Mouse (Mus musculus) testis, postnatal 10 days (tissue): ENCODE measurements around the gene Bach2.

ENCODE experiments used
- DNase-seq: peaks from one replicate; pipeline ENCODE4 v3.0.0; 2021; ENCODE audit warnings: low spot score

The Bach2 gene

DNA sequence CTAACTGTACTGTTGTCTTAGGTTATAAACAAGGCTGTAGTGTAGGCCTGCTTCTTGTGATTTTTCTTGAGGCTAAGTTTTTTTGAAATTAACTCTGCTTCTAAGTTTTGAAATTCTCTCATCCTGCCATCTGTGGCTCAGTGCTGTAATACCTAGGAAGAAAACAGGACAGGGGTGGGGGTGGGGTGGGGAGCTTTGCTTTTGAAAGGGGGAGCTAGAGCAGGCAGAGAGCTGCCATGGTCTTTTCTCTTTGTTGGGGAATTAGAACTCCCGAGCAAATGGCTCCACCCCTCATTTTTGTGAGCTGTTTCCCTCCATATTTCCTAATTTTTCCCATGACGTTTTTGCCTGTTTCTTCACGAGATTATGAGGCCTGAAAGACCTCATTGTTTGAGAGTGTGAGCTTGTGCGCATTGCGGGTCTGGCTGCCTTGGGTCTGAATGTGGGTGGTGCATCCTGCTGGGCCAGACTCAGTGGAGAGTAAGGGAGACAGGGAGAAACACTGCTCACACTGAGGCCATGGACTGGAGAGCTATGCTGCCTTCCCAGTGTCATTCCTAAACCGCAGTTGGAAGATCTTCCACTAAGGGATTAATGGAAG lies 58.6 kb downstream of the Bach2 start:
- no peak for DNase-seq

DNA sequence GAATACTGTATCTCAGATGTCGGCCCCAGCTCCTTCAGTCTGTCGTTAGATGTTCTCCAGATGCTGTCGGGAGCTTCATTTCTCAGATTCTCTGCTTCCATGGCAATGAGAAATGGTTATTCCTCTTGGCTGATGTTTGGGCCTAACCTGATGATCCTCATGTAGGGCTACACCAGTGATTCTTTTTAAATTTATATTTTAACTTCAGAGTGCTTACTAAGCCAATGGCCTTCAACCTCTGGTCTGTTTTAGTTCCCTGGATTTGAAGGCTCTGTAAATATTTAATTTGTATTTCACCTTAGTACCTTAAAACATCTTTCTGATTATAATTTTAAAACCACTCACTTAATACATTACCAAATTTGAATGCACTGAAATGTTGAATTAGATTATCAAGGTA lies 60.6 kb downstream of the Bach2 start:
- no peak for DNase-seq

- no peak for DNase-seq
Measured at GRCm38 (mm10) chr4:32299970-32300369, 61.4 kb downstream of the Bach2 start.

DNA sequence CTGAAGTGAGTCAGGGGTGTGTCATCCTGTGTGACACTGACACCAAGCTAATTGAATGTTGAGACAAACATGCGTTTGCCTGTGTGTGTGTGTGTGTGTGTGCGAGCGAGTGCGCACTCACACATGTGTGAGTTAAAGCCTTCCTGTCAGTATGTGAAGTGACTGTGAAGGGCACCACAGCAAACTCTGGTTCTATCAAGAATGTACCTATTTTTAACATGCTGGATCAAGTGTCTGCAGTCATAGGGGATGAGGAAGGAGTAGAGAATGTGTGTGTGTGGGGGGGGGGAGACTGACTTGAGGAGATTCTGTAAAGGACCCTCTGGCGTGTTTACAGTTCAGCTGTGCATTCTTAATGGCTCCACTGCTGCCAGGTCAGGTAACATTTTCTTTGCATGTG lies 64.1 kb downstream of the Bach2 start:
- DNase-seq = no peak

- no peak for DNase-seq
Measured at GRCm38 (mm10) chr4:32303076-32303475, 64.5 kb downstream of the Bach2 start.

DNA sequence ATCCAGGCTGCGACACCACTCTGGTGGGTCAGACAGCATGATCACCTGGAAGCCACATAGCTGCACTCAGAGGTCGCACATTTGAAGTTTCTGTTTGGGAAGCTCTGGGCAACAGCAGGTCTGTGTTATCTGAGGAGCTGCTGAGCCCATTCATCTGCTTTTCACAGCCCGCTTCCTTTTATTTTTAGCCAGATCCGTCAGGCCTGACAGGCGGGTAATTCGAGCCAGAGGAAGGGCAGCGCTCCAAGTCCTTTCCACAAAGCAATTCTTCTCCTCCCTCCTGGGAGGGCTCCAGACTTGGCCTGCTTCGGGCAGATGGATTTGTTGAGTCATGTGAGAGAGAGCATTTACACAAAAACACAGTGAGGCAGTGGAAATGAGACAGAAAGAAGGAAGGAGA lies 65.1 kb downstream of the Bach2 start:
- DNase-seq = peak; percentile 82

DNA sequence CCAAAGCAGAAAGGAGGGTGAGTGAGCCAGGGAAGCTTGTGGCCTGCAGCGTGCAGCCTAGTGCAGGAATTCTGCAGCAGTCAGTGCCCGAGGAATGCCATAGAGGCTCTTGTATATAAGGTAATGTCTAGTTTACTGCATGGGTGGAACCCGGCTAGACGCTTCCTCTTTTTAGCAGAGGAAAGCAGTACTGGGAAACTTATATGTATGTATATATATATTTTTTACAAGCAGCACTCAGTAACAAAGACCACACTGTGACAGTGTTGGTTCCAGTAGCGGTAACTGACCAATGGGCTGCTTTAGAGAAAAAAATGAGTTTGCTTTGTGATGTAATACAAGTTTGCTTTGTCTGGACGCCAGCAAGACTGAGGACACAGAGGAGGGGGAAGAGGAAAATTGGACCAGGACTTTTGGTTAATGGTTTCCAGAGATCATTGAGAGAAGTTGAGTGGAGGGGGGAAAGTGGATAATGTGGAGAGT lies 65.7 kb downstream of the Bach2 start:
- no peak for DNase-seq

- DNase-seq = no peak
Measured at GRCm38 (mm10) chr4:32305036-32305615, 66.5 kb downstream of the Bach2 start.

- no peak for DNase-seq
Measured at GRCm38 (mm10) chr4:32305683-32306082, 67.1 kb downstream of the Bach2 start.

DNA sequence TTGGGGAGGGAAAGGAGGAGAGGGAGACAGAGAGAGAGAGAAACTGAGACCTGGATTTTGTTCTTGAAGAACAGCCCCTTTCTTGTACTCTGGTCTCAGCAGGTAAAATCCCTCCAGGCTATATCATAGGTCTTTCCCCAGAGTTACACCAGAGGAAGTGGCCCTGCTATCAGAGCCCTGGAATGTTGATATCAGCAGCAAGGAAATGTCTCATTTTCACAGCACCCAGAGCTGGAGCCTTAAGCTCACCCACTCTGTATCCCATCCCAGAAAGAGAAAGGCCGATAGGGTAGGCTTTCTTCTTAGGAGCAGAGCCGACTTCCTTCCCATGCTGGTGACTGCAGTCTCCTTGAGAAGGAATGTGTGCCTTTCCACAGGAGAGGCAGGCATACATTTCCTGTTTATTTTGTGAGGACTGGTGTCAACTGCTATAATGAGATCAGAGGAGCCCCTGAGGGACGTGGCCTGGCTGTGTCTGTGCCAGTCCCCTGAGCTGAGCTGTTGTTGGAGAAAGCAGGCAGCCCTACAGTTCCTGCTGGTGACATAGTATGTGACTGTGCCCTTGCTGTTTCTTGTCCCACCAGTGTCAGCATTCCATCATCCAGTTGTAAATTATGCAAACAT lies 67.7 kb downstream of the Bach2 start:
- DNase-seq = no peak

DNA sequence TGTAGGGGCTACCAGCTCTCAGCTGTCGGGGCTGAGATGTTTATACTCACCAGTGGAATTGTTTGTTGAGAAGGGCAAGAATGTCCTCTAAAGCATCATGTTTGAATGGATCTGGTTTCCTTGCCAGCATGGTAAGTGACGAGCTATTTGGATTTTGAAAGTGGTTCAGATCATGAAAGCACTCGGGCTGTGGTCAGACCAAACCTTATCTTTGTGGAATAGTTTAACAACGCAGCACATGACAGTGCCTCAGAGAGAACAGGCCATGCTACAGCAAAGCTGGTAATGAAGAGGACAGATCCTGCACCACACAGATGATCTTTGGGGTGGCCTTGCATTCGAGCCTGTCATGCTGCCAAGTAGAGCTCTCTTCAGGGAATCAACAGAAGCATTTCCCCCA lies 68.6 kb downstream of the Bach2 start:
- DNase-seq = no peak

DNA sequence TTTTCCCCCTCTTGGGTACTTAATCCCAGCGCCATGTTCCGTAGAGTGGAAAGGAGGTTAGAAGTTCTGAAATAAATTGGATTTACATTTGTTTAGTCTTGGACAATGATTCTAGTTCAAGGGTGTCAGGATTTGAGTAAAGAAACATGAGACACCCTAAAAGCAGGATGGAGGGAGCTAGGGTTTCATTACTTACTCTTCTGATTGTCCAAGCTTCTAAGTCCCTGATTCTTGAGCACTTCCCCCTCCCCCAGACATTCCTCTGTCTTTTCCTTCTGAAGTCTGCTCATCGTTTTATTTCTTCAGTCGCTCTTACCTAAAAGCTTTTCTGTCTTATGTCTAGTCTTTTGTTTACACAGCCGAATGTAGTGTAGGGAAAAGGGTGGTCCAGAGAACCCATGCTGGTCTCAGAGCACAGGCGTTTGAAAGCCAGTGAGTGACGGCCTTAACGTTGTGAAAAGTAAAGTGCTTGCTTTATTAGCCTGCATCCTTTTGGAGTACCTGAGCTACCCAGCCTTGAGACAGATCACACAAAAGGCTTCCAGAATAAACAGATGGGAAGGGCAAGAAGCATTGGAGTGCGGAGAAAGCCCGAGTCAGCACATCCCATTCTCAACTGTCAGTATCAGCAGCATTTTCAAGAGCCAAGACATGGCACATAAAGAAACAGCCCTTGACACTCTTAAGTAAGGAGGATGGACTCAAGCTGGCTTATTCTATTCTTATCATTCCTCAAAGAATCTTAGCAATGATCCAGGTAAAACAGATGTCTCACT lies 73.8 kb downstream of the Bach2 start:
- DNase-seq = no peak

DNA sequence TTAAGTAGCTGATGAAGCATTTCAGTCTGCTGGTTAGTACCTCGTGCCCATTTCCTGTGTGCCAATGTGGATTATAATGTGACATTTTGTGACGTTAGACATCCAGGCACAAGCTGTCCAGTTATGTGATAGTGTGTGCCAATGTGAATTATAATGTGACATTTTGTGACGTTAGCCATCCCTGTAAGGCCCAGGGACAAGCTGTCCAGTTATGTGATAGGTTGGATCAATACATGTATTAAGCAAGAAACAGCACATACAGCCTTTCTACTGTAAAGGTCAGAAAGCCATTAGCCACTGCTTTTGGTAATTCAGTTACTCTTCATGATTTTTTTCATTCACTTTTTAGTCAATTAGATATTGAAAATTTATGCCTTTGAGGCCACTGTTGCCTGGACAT lies 76.3 kb downstream of the Bach2 start:
- no peak for DNase-seq

GRCm38 (mm10) chr4:32318608-32319007 lies 80.0 kb downstream of the Bach2 start:
- DNase-seq = no peak

DNA sequence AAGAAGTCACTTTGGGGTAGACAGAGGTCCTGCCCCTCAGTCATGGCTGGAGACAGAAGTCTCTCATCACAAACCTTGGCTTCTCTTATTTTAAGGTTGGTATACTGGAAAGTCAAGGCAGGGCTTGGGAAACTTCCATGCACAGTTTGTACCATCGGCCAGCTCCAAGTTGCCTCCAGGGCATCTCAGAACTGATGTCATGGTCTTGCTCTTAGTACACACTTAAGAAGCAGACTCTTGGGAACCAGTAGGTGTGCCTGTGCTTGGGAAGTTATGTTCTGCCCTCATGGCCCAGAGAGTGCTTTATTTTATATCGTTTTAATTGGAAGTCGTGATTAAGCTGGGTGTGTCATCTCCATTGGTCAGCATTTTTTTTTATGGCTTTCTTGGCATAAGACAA lies 80.7 kb downstream of the Bach2 start:
- DNase-seq = no peak

GRCm38 (mm10) chr4:32320039-32320438 lies 81.4 kb downstream of the Bach2 start:
- no peak for DNase-seq

DNA sequence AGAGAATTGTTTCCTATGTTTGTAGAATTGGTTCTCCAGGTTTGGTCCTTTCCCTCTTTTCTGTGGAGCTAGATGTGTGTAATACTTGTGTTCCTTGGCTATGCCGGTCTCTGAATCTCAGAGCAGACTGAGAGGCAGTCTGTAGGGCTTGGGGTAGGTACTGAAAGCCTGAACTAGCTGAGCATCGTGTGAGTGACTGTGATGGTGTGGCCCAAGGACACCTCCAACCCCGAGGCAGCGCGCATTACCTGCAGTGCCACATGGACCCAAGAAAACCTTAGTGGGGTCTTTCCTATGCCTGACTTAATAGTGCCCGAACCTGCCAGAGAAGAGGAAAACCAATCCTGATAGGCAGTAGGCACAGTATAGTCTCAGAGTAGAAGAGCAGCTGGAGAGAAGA lies 85.5 kb downstream of the Bach2 start:
- no peak for DNase-seq

DNA sequence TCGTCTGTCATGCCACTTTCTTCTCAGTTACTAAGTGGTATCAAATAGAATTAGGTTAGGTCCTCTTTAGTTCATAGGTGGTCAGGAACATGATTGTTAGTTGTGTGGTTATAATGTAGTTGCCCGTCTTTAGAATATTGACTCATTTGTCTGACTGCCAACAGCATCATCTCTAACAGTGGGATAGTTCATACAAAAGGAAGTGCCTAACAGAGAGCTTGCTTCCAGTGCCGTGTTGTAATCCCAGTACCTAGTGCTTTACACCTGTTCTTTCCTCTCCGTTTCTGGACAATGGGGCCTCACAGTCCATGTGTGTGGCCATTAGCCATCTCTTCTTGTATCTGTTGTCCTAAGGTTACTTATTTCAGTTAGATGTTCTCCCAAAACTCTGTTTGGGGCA lies 86.4 kb downstream of the Bach2 start:
- no peak for DNase-seq

DNA sequence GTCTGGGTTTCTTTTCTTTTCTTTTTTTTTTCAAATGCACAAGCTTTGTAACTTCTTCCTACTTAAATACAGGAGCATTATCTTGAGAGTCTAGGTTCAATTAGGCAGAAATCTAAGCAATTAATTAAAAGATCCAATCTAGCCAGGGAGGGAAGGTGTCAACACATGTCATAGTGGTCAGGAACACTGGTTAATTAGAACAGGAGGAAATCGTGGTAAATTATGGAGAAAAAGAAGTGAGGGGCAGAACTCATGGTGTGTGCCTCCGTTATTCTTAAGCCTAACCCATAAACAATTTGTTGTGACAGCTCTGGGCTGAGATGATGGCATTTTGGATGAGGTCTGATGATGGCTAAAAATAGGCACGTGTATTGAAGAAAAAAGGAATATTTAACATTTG lies 87.0 kb downstream of the Bach2 start:
- no peak for DNase-seq

GRCm38 (mm10) chr4:32326279-32326678 lies 87.7 kb downstream of the Bach2 start:
- no peak for DNase-seq

DNA sequence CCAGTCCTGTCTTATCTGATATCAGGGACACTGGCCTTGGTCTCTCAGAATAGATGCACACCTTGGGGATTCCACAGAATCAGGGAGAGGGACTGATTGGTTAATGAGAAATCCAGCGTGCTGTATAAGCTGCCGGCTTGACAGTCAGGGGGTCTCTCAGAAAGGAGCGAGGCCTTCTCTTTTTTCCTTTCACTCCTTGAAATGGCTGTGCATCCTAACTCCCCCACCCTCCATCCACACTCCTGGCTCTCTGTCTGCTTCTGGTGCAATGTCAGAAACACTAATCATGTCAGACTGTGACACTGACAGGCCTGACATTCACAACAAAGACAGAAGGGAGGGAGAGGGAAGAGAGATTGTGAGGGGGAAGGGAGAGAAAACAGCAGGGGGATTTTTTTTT lies 88.3 kb downstream of the Bach2 start:
- no peak for DNase-seq

GRCm38 (mm10) chr4:32327626-32328025 lies 89.0 kb downstream of the Bach2 start:
- no peak for DNase-seq

DNA sequence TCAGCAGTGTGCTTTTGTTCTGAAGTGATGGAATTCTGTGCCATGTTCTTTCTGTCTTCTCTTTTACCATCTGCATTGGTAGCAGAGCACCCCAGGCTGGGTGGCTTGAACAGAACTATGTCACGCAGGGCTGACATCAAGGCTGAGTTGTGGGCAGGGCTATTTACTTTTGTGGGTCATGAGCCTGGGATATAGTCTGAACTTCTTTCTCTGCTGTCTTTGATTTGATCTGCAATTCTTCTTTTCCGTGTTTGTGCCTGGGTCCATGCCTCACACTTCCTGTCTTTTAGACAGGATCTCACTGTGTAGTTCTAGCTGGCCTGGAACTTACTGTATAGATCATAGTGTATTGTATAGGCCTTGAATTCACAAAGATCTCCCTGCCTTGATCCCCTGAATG lies 90.0 kb downstream of the Bach2 start:
- no peak for DNase-seq
